Mouse (Mus musculus) neural tube, embryonic 14.5 days (tissue): ENCODE results near the gene Cldn6. TPM values are rescaled to one million over a fixed set of nuclear protein-coding genes. Genes with fewer than 3 reads are reported as not detected.
A peak's percentile ranks its signal among the peaks of the same experiment; 100 is the strongest.

ENCODE experiments used
- ATAC-seq: fragments of 200-750 bp; cut with Nextera tagmentation; 2 replicates; pipeline ENCODE4 v1.8.0; 2017; ENCODE audit warnings: low read depth, mild to moderate bottlenecking, moderate TSS enrichment, moderate library complexity
- H3K27ac ChIP-seq: fragments of 300-500 bp; sonication (generic); 2 replicates; pipeline ENCODE4 v1.5.1; 2014; ENCODE audit warnings: low read depth, mild to moderate bottlenecking, control low read depth, low read length, moderate library complexity, mixed read lengths
- H3K27me3 ChIP-seq: fragments of 300-500 bp; sonication (generic); 2 replicates; pipeline ENCODE4 v1.6.1; 2014; ENCODE audit warnings: low read length; ENCODE audit not compliant: control insufficient read depth, insufficient read depth
- H3K36me3 ChIP-seq: fragments of 300-500 bp; sonication (generic); 2 replicates; pipeline ENCODE4 v1.6.1; 2014; ENCODE audit warnings: low read length, mixed read lengths; ENCODE audit not compliant: control insufficient read depth, insufficient read depth
- H3K4me1 ChIP-seq: fragments of 300-500 bp; sonication (generic); 2 replicates; pipeline ENCODE4 v1.6.1; 2014; ENCODE audit warnings: low read length; ENCODE audit not compliant: control insufficient read depth, insufficient read depth
- H3K4me2 ChIP-seq: fragments of 300-500 bp; sonication (generic); 2 replicates; pipeline ENCODE4 v1.6.1; 2014; ENCODE audit warnings: mild to moderate bottlenecking, low read depth, low read length, control low read depth
- H3K4me3 ChIP-seq: fragments of 300-500 bp; sonication (generic); 2 replicates; pipeline ENCODE4 v1.5.1; 2014; ENCODE audit warnings: low read depth, low read length, control low read depth, mixed read lengths
- H3K9ac ChIP-seq: fragments of 300-500 bp; sonication (generic); replicated peaks from 2 replicates; pipeline ENCODE4 v1.6.1; 2014; ENCODE audit warnings: low read depth, mild to moderate bottlenecking, control low read depth, low read length, mixed read lengths
- H3K9me3 ChIP-seq: fragments of 300-500 bp; sonication (generic); 2 replicates; pipeline ENCODE4 v1.6.1; 2016; ENCODE audit warnings: low read length; ENCODE audit not compliant: control insufficient read depth
- WGBS: fragments of 180-500 bp; shearing (Covaris S2); extraction: QIAGEN DNeasy Blood & Tissue Kit; methylation state at CpG from one replicate; pipeline ENCODE4 v1.1.7; 2014; 5-methylcytosine and 5-hydroxymethylcytosine counted together
- polyA plus RNA-seq: library from polyadenylated mRNA; unstranded; fragments of >200 nt; fragmentation: Nextera tagmentation; extraction: Ambion mirVana; gene quantifications from 2 replicates; pipeline ENCODE4 v1.2.1, GENCODE M21; 2014

Gene Cldn6
- polyA plus RNA-seq, 1 experiment from 2014 or later = not detected

- no peaks in the 10 kb centered on the region for H3K27me3 ChIP-seq
- H3K4me3 ChIP-seq = peak overlapping the region; percentile 74
- no peak for ATAC-seq
- peaks cover 6% of the 10 kb centered on the region; the same call in 1 of the 2 replicates for H3K4me1 ChIP-seq
- H3K4me2 ChIP-seq = peak overlapping the region; percentile 94
- peak overlapping the region; percentile 66 for H3K9ac ChIP-seq
- no peaks in the 10 kb centered on the region for H3K9me3 ChIP-seq
- H3K27ac ChIP-seq = no peak overlapping the region
- no peaks in the 10 kb centered on the region for H3K36me3 ChIP-seq
- 61% methylated on average over 4 of the region's 4 CpGs for WGBS
These were observed 46.4 kb downstream of the Cldn6 start for GRCm38 (mm10) chr17:23725477-23725876.

GRCm38 (mm10) chr17:23725999-23726757, 47.1 kb downstream of the Cldn6 start, which contains the start of gene Pkmyt1:
TSS of gene Pkmyt1 (plus strand) at chr17:23726336.
- H3K9me3 ChIP-seq = no peaks in the 10 kb centered on the region
- WGBS = 2% methylated on average over 61 of the region's 73 CpGs

GRCm38 (mm10) chr17:23726758-23727142, 47.7 kb downstream of the Cldn6 start:
- Histone ChIP-seq H3K27ac (peak overlapping the region; percentile 34; the same call in 1 of the 2 replicates), H3K27me3 (no peaks in the 10 kb centered on the region), H3K4me3 (peak overlapping the region; percentile 74), H3K4me1 (peaks cover 6% of the 10 kb centered on the region; the same call in 1 of the 2 replicates), H3K9ac (peak overlapping the region; percentile 66), H3K36me3 (no peaks in the 10 kb centered on the region), H3K9me3 (no peaks in the 10 kb centered on the region), H3K4me2 (peak overlapping the region; percentile 94)
- ATAC-seq = peak; percentile 83
- 1% methylated on average over 13 of the region's 20 CpGs for WGBS

More at GRCm38 (mm10) chr17:23725999-23726757, 47.1 kb downstream of the Cldn6 start, which contains the start of gene Pkmyt1:
- peak; percentile 94 for ATAC-seq
- Histone ChIP-seq H3K27me3 (no peaks in the 10 kb centered on the region), H3K36me3 (no peaks in the 10 kb centered on the region), H3K27ac (peak within 1 kb of the TSS; percentile 34), H3K9ac (peak within 1 kb of the TSS; percentile 66), H3K4me2 (peak within 1 kb of the TSS; percentile 94), H3K4me3 (peak within 1 kb of the TSS; percentile 74), H3K4me1 (peaks cover 6% of the 10 kb centered on the region; the same call in 1 of the 2 replicates)

- Histone ChIP-seq H3K9me3 (no peaks in the 10 kb centered on the region), H3K9ac (no peak overlapping the region), H3K27ac (no peak overlapping the region), H3K4me2 (no peak overlapping the region), H3K4me3 (no peak overlapping the region), H3K27me3 (no peaks in the 10 kb centered on the region), H3K36me3 (peaks cover 3% of the 10 kb centered on the region; the same call in 1 of the 2 replicates), H3K4me1 (peaks cover 6% of the 10 kb centered on the region; the same call in 1 of the 2 replicates)
- WGBS = 79% methylated on average over 1 of the region's 1 CpGs
- no peak for ATAC-seq
These were observed 51.4 kb downstream of the Cldn6 start for GRCm38 (mm10) chr17:23730441-23730840.

Other genes starting within 250 kb of the Cldn6 start
- gene Vmn2r117, start 199.6 kb upstream of the Cldn6 start, polyA plus RNA-seq = not detected in 2 replicates
- 16.9 and 19.8 TPM in 2 replicates for gene Zfp213, start 115.0 kb upstream of the Cldn6 start, polyA plus RNA-seq
- gene Zfp13, start 79.8 kb upstream of the Cldn6 start, polyA plus RNA-seq = 26.6 TPM in 2 replicates
- not detected in 2 replicates for gene Zscan10, start 78.4 kb upstream of the Cldn6 start, polyA plus RNA-seq
- gene Mmp25, start 34.0 kb upstream of the Cldn6 start, polyA plus RNA-seq = 0.80 and 2.3 TPM in 2 replicates
- 0.29 TPM in 1 of 2 replicates, not detected in the other for gene Bicdl2, start 18.7 kb upstream of the Cldn6 start, polyA plus RNA-seq
- gene Hcfc1r1, start 5.7 kb upstream of the Cldn6 start, polyA plus RNA-seq = 132 and 147 TPM in 2 replicates
- gene Thoc6, start 5.4 kb upstream of the Cldn6 start, polyA plus RNA-seq = 42.1 and 43.0 TPM in 2 replicates
- gene Tnfrsf12a, start 1.8 kb upstream of the Cldn6 start, polyA plus RNA-seq = 2.6 and 3.8 TPM in 2 replicates
- 0.70 and 1.4 TPM in 2 replicates for gene Cldn9, start 4.8 kb downstream of the Cldn6 start, polyA plus RNA-seq
- 0.21 and 0.52 TPM in 2 replicates for gene 1520401A03Rik, start 43.5 kb downstream of the Cldn6 start, polyA plus RNA-seq
- 13.0 and 14.3 TPM in 2 replicates for gene Pkmyt1, start 47.1 kb downstream of the Cldn6 start, polyA plus RNA-seq
- 49.6 and 51.4 TPM in 2 replicates for gene Paqr4, start 61.6 kb downstream of the Cldn6 start, polyA plus RNA-seq
- gene Kremen2, start 66.6 kb downstream of the Cldn6 start, polyA plus RNA-seq = 0.93 and 1.2 TPM in 2 replicates
- gene Flywch1, start 92.4 kb downstream of the Cldn6 start, polyA plus RNA-seq = 192 and 216 TPM in 2 replicates
- gene Flywch2, start 106.8 kb downstream of the Cldn6 start, polyA plus RNA-seq = 69.9 and 96.5 TPM in 2 replicates
- gene Srrm2, start 111.3 kb downstream of the Cldn6 start, polyA plus RNA-seq = 471 and 524 TPM in 2 replicates
- gene Elob, start 149.9 kb downstream of the Cldn6 start, polyA plus RNA-seq = 1,182 and 1,322 TPM in 2 replicates
- gene Prss33, start 156.8 kb downstream of the Cldn6 start, polyA plus RNA-seq = not detected in 2 replicates
- not detected in 2 replicates for gene Prss32, start 164.6 kb downstream of the Cldn6 start, polyA plus RNA-seq
- gene Prss41, start 164.9 kb downstream of the Cldn6 start, polyA plus RNA-seq = 0.68 and 0.96 TPM in 2 replicates
- gene Prss21, start 188.8 kb downstream of the Cldn6 start, polyA plus RNA-seq = not detected in 2 replicates
- not detected in 2 replicates for gene Dcpp1, start 201.6 kb downstream of the Cldn6 start, polyA plus RNA-seq
- gene Dcpp2, start 201.6 kb downstream of the Cldn6 start, polyA plus RNA-seq = not detected in 2 replicates
- not detected in 2 replicates for gene Dcpp3, start 238.2 kb downstream of the Cldn6 start, polyA plus RNA-seq